Mouse (Mus musculus) erythroblast, embryonic 14.5 days (primary cell): Measurements from ENCODE around the gene Abhd17c.

Source experiments
- GATA1 ChIP-seq: IDR thresholded peaks from 2 replicates; pipeline ENCODE4 v1.6.1; 2012; ENCODE audit warnings: low read length, inconsistent platforms, mixed read lengths
- TAL1 ChIP-seq: IDR thresholded peaks from 3 replicates; pipeline ENCODE4 v1.6.1; 2012; ENCODE audit warnings: low read length, inconsistent platforms, mixed read lengths

DNA sequence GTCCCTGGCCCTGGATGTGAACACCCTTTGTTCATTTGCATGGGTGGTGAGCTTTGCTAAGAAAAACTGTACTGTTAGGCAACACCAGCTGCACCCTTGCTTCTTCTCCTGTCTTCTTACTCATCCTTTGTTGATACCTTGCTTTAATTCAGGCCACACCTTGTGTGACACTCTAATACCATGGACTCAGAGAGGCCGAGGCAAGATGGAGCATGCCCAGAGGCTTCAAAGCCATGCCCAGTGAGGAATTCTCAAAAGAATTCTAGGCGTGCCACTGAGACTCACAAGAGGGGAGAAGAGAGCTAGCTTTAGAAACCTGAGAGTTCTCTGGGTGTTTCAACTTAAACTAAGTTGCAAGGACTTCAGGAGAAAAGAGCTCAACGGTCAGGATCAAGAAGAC lies 33.0 kb upstream of the Abhd17c start:
- TF ChIP-seq TAL1, result no peak
- TF ChIP-seq GATA1, result no peak
